Mouse (Mus musculus) spleen, adult 2 months (tissue): Measurements from ENCODE around the gene Mn1. TPM values are rescaled to one million over a fixed set of nuclear protein-coding genes. Genes with fewer than 3 reads are reported as not detected.

Experiments
- DNase-seq, 2 experiments: peaks; one replicate each; pipeline versions ENCODE4 v3.0.0 to v3.0.0-alpha.2; 2012 to 2021; ENCODE audit warnings: low spot score in 2 of 2, low read depth in 1 of 2
- H3K27ac ChIP-seq: fragments of 200-500 bp; 2 replicates; pipeline ENCODE4 v1.5.1; 2012; ENCODE audit warnings: low read length, inconsistent platforms; ENCODE audit not compliant: insufficient read depth
- H3K27me3 ChIP-seq: fragments of 200-500 bp; 2 replicates; pipeline ENCODE4 v1.6.1; 2012; ENCODE audit warnings: mild to moderate bottlenecking, moderate library complexity, low read length, inconsistent platforms; ENCODE audit not compliant: control insufficient read depth, insufficient read depth
- H3K36me3 ChIP-seq: fragments of 200-500 bp; 2 replicates; pipeline ENCODE4 v1.6.1; 2012; ENCODE audit warnings: mild to moderate bottlenecking, low read length, inconsistent platforms; ENCODE audit not compliant: control insufficient read depth, insufficient read depth
- H3K4me1 ChIP-seq: fragments of 200-500 bp; 2 replicates; pipeline ENCODE4 v1.6.1; 2011; ENCODE audit warnings: inconsistent platforms; ENCODE audit not compliant: control insufficient read depth, insufficient read depth, insufficient read length
- H3K4me3 ChIP-seq: fragments of 200-500 bp; 2 replicates; pipeline ENCODE4 v1.5.1; 2011; ENCODE audit warnings: mild to moderate bottlenecking, inconsistent platforms; ENCODE audit not compliant: insufficient read depth, insufficient read length; ENCODE audit errors: extremely low read depth
- CTCF ChIP-seq: fragments of 200-500 bp; IDR thresholded peaks from 2 replicates; pipeline ENCODE4 v1.5.1; 2011; ENCODE audit warnings: mild to moderate bottlenecking, inconsistent platforms; ENCODE audit not compliant: insufficient read depth, insufficient read length, insufficient replicate concordance; ENCODE audit errors: extremely low read depth
- POLR2A ChIP-seq: fragments of 200-500 bp; IDR thresholded peaks from 2 replicates; pipeline ENCODE4 v1.6.1; 2011; ENCODE audit warnings: low read depth, low read length, inconsistent platforms
- WGBS: fragments of 180-500 bp; shearing (Covaris S2); methylation state at CpG from one replicate; pipeline ENCODE4 v1.1.7; 2018; 5-methylcytosine and 5-hydroxymethylcytosine counted together
- polyA plus RNA-seq: library from polyadenylated mRNA; depleted of rRNA; stranded (reverse); fragments of >200 nt; gene quantifications from 2 replicates; pipeline ENCODE4 v1.2.3, GENCODE M21; 2012

The Mn1 gene
- polyA plus RNA-seq, 1 experiment: 0.79 TPM

- Histone ChIP-seq H3K4me1 (peaks cover 13% of the 10 kb centered on the region; the same call in 1 of the 2 replicates), H3K27me3 (peaks cover 35% of the 10 kb centered on the region), H3K4me3 (no peak overlapping the region; the same call in 1 of the 2 replicates), H3K36me3 (no peaks in the 10 kb centered on the region), H3K27ac (no peak overlapping the region)
- no peak for DNase-seq
- WGBS: 15% methylated on average over 63 of the region's 63 CpGs
- TF ChIP-seq POLR2A: no peak
- no peak for TF ChIP-seq CTCF
Observed at GRCm38 (mm10) chr5:111418202-111419120, 1.3 kb downstream of the Mn1 start.

- Histone ChIP-seq H3K4me3 (no peak overlapping the region), H3K4me1 (peaks cover 13% of the 10 kb centered on the region; the same call in 1 of the 2 replicates), H3K36me3 (no peaks in the 10 kb centered on the region), H3K27ac (no peak overlapping the region), H3K27me3 (peaks cover 35% of the 10 kb centered on the region)
- 58% methylated on average over 42 of the region's 42 CpGs for WGBS
- DNase-seq: no peak
- TF ChIP-seq CTCF (no peak), POLR2A (no peak)
Observed at GRCm38 (mm10) chr5:111419121-111419881, 2.1 kb downstream of the Mn1 start.

GRCm38 (mm10) chr5:111420011-111420691 is 3.0 kb downstream of the Mn1 start:
- no peak overlapping the region for H3K27ac ChIP-seq
- TF ChIP-seq POLR2A: no peak
- no peak for TF ChIP-seq CTCF
- H3K36me3 ChIP-seq: no peaks in the 10 kb centered on the region
- H3K4me1 ChIP-seq: peaks cover 13% of the 10 kb centered on the region; the same call in 1 of the 2 replicates
- no peak for DNase-seq
- H3K27me3 ChIP-seq: peaks cover 35% of the 10 kb centered on the region
- no peak overlapping the region for H3K4me3 ChIP-seq
- 22% methylated on average over 55 of the region's 56 CpGs for WGBS

- Histone ChIP-seq H3K4me3 (no peak overlapping the region), H3K27me3 (peaks cover 33% of the 10 kb centered on the region)
- 79% methylated on average over 22 of the region's 22 CpGs for WGBS
Observed at GRCm38 (mm10) chr5:111420896-111421295, 3.7 kb downstream of the Mn1 start.

GRCm38 (mm10) chr5:111421424-111421823 is 4.3 kb downstream of the Mn1 start:
- H3K36me3 ChIP-seq: no peaks in the 10 kb centered on the region
- H3K4me1 ChIP-seq: peaks cover 13% of the 10 kb centered on the region; the same call in 1 of the 2 replicates
- no peak for DNase-seq
- WGBS: 85% methylated on average over 15 of the region's 15 CpGs
- no peak overlapping the region for H3K4me3 ChIP-seq
- no peak overlapping the region for H3K27ac ChIP-seq
- peaks cover 32% of the 10 kb centered on the region for H3K27me3 ChIP-seq
- TF ChIP-seq POLR2A (no peak), CTCF (no peak)

More at GRCm38 (mm10) chr5:111420896-111421295, 3.7 kb downstream of the Mn1 start:
- Histone ChIP-seq H3K4me1 (peaks cover 13% of the 10 kb centered on the region; the same call in 1 of the 2 replicates), H3K27ac (no peak overlapping the region), H3K36me3 (no peaks in the 10 kb centered on the region)
- DNase-seq: no peak
- no peak for TF ChIP-seq CTCF
- no peak for TF ChIP-seq POLR2A

- no peak for TF ChIP-seq CTCF
- TF ChIP-seq POLR2A: no peak
- Histone ChIP-seq H3K4me3 (no peak overlapping the region), H3K36me3 (no peaks in the 10 kb centered on the region), H3K4me1 (peaks cover 7% of the 10 kb centered on the region; the same call in 1 of the 2 replicates), H3K27me3 (peaks cover 27% of the 10 kb centered on the region), H3K27ac (no peak overlapping the region)
- no peak for DNase-seq
- WGBS: 83% methylated on average over 8 of the region's 8 CpGs
Observed at GRCm38 (mm10) chr5:111422058-111422800, 5.1 kb downstream of the Mn1 start.
